Mouse (Mus musculus) lung, embryonic 16.5 days (tissue): ENCODE data around the gene Myl12a. TPM values are rescaled to one million over a fixed set of nuclear protein-coding genes. Genes with fewer than 3 reads are reported as not detected.

Experiments used
- ATAC-seq: fragments of 200-750 bp; cut with Nextera tagmentation; 2 replicates; pipeline ENCODE4 v1.8.0; 2017; ENCODE audit warnings: low read depth, mild to moderate bottlenecking, moderate library complexity
- H3K27ac ChIP-seq: fragments of 300-500 bp; sonication (generic); 2 replicates; pipeline ENCODE4 v1.5.1; 2014; ENCODE audit warnings: mild to moderate bottlenecking, control low read depth, low read length
- H3K27me3 ChIP-seq: fragments of 300-500 bp; sonication (generic); 2 replicates; pipeline ENCODE4 v1.6.1; 2014; ENCODE audit warnings: low read depth, low read length, mixed read lengths; ENCODE audit not compliant: control insufficient read depth, insufficient read depth
- H3K36me3 ChIP-seq: fragments of 300-500 bp; sonication (generic); 2 replicates; pipeline ENCODE4 v1.6.1; 2014; ENCODE audit warnings: low read length; ENCODE audit not compliant: control insufficient read depth, insufficient read depth
- H3K4me1 ChIP-seq: fragments of 300-500 bp; sonication (generic); replicated peaks from 2 replicates; pipeline ENCODE4 v1.6.1; 2014; ENCODE audit warnings: low read length, mixed read lengths; ENCODE audit not compliant: control insufficient read depth, insufficient read depth
- H3K4me2 ChIP-seq: fragments of 300-500 bp; sonication (generic); 2 replicates; pipeline ENCODE4 v1.6.1; 2014; ENCODE audit warnings: low read depth, low read length, control low read depth
- H3K4me3 ChIP-seq: fragments of 300-500 bp; sonication (generic); 2 replicates; pipeline ENCODE4 v1.5.1; 2014; ENCODE audit warnings: mild to moderate bottlenecking, low read length, control low read depth
- H3K9ac ChIP-seq: fragments of 300-500 bp; sonication (generic); 2 replicates; pipeline ENCODE4 v1.6.1; 2014; ENCODE audit warnings: low read length, control low read depth
- H3K9me3 ChIP-seq: fragments of 300-500 bp; sonication (generic); 2 replicates; pipeline ENCODE4 v1.6.1; 2016; ENCODE audit warnings: low read length; ENCODE audit not compliant: control insufficient read depth
- WGBS: fragments of 180-500 bp; shearing (Covaris S2); extraction: QIAGEN DNeasy Blood & Tissue Kit; methylation state at CpG from one replicate; pipeline ENCODE4 v1.1.7; 2014; 5-methylcytosine and 5-hydroxymethylcytosine counted together
- polyA plus RNA-seq: library from polyadenylated mRNA; unstranded; fragments of >200 nt; fragmentation: Nextera tagmentation; extraction: Ambion mirVana; gene quantifications from 2 replicates; pipeline ENCODE4 v1.2.1, GENCODE M21; 2015

The Myl12a gene
- polyA plus RNA-seq, 1 experiment from 2014 or later = 738 TPM

- Histone ChIP-seq H3K9ac (no peak overlapping the region), H3K4me2 (no peak overlapping the region), H3K36me3 (no peaks in the 10 kb centered on the region), H3K27me3 (no peaks in the 10 kb centered on the region), H3K27ac (no peak overlapping the region), H3K4me3 (no peak overlapping the region), H3K9me3 (no peaks in the 10 kb centered on the region), H3K4me1 (no peaks in the 10 kb centered on the region)
- no peak for ATAC-seq
- 52% methylated on average over 5 of the region's 5 CpGs for WGBS
Observed at GRCm38 (mm10) chr17:71034472-71034871, 31.8 kb upstream of the Myl12a start.

- no peaks in the 10 kb centered on the region for H3K36me3 ChIP-seq
- no peak for ATAC-seq
Observed at GRCm38 (mm10) chr17:71032719-71033118, 30.0 kb upstream of the Myl12a start.

DNA sequence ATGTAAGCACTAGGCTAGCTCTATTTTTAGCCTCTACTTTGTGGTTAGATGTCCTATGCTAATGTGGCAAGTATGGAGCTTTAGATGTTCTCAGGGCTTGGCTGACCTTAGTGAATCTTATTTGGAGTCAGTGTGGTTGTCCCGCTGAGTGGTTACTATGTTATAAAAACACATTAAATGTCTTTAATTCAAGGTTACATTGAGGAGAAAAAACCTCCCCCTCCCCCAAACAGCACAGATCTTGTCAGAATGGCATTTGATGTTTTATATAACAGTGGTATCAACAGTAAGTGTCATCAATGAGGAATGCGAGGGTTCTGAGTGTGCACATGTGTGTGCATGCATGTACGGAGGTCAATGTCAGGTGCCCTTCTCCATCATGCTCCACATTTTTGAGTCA is 24.5 kb upstream of the Myl12a start:
- Histone ChIP-seq H3K9ac (no peak overlapping the region), H3K27ac (no peak overlapping the region), H3K9me3 (no peaks in the 10 kb centered on the region), H3K4me2 (no peak overlapping the region), H3K4me3 (no peak overlapping the region), H3K4me1 (no peaks in the 10 kb centered on the region), H3K36me3 (no peaks in the 10 kb centered on the region), H3K27me3 (no peaks in the 10 kb centered on the region)
- ATAC-seq = no peak
- 88% methylated on average over 3 of the region's 3 CpGs for WGBS

More at GRCm38 (mm10) chr17:71032719-71033118, 30.0 kb upstream of the Myl12a start:
- WGBS = 80% methylated on average over 10 of the region's 10 CpGs
- Histone ChIP-seq H3K27ac (no peak overlapping the region), H3K27me3 (no peaks in the 10 kb centered on the region), H3K9ac (no peak overlapping the region), H3K9me3 (no peaks in the 10 kb centered on the region), H3K4me2 (no peak overlapping the region), H3K4me1 (no peaks in the 10 kb centered on the region), H3K4me3 (no peak overlapping the region)

DNA sequence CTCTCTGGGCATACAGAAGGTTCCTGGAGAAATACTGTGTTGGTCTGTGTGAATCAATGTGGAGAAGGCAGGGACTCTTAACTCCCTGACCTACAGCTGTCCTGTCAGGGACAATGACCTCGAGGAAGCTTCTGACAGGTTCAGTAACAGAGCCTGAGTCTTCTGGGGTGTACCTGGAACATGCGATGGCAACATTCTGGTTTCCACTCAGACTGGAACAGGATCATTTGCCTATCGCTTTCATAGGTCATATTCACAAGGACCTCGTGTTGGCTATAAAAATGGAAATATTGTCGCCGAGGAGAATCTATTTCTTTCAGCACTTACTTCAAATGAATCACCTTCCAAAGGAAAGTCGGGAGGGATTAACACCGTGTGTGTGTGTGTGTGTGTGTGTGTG is 23.2 kb upstream of the Myl12a start:
- ATAC-seq = no peak
- 66% methylated on average over 8 of the region's 8 CpGs for WGBS
- Histone ChIP-seq H3K27me3 (no peaks in the 10 kb centered on the region), H3K27ac (no peak overlapping the region), H3K4me3 (no peak overlapping the region), H3K4me2 (no peak overlapping the region), H3K9me3 (no peaks in the 10 kb centered on the region), H3K4me1 (no peaks in the 10 kb centered on the region), H3K9ac (no peak overlapping the region), H3K36me3 (no peaks in the 10 kb centered on the region)

GRCm38 (mm10) chr17:71024071-71024470 is 21.4 kb upstream of the Myl12a start:
- Histone ChIP-seq H3K9me3 (no peaks in the 10 kb centered on the region), H3K27ac (no peak overlapping the region), H3K4me1 (peaks cover 7% of the 10 kb centered on the region), H3K4me3 (no peak overlapping the region), H3K27me3 (no peaks in the 10 kb centered on the region), H3K9ac (no peak overlapping the region), H3K4me2 (no peak overlapping the region), H3K36me3 (no peaks in the 10 kb centered on the region)
- WGBS = 83% methylated on average over 10 of the region's 10 CpGs
- ATAC-seq = no peak

GRCm38 (mm10) chr17:71022841-71023240 is 20.2 kb upstream of the Myl12a start:
- WGBS = 85% methylated on average over 13 of the region's 13 CpGs
- no peaks in the 10 kb centered on the region for H3K27me3 ChIP-seq
- H3K9me3 ChIP-seq = no peaks in the 10 kb centered on the region
- H3K9ac ChIP-seq = no peak overlapping the region
- H3K4me3 ChIP-seq = no peak overlapping the region
- no peak overlapping the region for H3K4me2 ChIP-seq
- no peaks in the 10 kb centered on the region for H3K36me3 ChIP-seq
- H3K27ac ChIP-seq = no peak overlapping the region
- H3K4me1 ChIP-seq = peaks cover 7% of the 10 kb centered on the region
- no peak for ATAC-seq

GRCm38 (mm10) chr17:71019860-71020259 is 17.2 kb upstream of the Myl12a start:
- no peak overlapping the region; the same call in 1 of the 2 replicates for H3K27ac ChIP-seq
- H3K4me2 ChIP-seq = no peak overlapping the region
- no peaks in the 10 kb centered on the region for H3K9me3 ChIP-seq
- no peak overlapping the region for H3K4me3 ChIP-seq
- H3K36me3 ChIP-seq = no peaks in the 10 kb centered on the region
- H3K4me1 ChIP-seq = peaks cover 7% of the 10 kb centered on the region
- no peaks in the 10 kb centered on the region for H3K27me3 ChIP-seq
- H3K9ac ChIP-seq = 0 out of 2 replicates have a peak overlapping the region, but pooled peaks have one; percentile 19
- ATAC-seq = no peak
- 52% methylated on average over 9 of the region's 9 CpGs for WGBS

- Histone ChIP-seq H3K4me1 (peaks cover 7% of the 10 kb centered on the region), H3K27ac (peak overlapping the region; percentile 38; the same call in 1 of the 2 replicates), H3K9me3 (no peaks in the 10 kb centered on the region), H3K4me2 (no peak overlapping the region), H3K27me3 (no peaks in the 10 kb centered on the region), H3K4me3 (no peak overlapping the region), H3K9ac (0 out of 2 replicates have a peak overlapping the region, but pooled peaks have one; percentile 8), H3K36me3 (no peaks in the 10 kb centered on the region)
- 22% methylated on average over 6 of the region's 6 CpGs for WGBS
- ATAC-seq = no peak
Observed at GRCm38 (mm10) chr17:71019309-71019655, 16.6 kb upstream of the Myl12a start.

GRCm38 (mm10) chr17:71018616-71019308 is 16.1 kb upstream of the Myl12a start:
- ATAC-seq = no peak

More at GRCm38 (mm10) chr17:71018616-71019308, 16.1 kb upstream of the Myl12a start:
- Histone ChIP-seq H3K9ac (no peak overlapping the region), H3K9me3 (no peaks in the 10 kb centered on the region), H3K4me2 (no peak overlapping the region), H3K36me3 (no peaks in the 10 kb centered on the region), H3K4me1 (peaks cover 7% of the 10 kb centered on the region), H3K4me3 (no peak overlapping the region), H3K27ac (no peak overlapping the region), H3K27me3 (no peaks in the 10 kb centered on the region)
- 79% methylated on average over 15 of the region's 15 CpGs for WGBS
